Mouse (Mus musculus) layer of hippocampus, adult 11-12 months (tissue): ENCODE measurements around the gene Btbd11.
A peak's percentile ranks its signal among the peaks of the same experiment; 100 is the strongest.

Source experiments
- DNase-seq: peaks from one replicate; pipeline ENCODE4 v3.0.0; 2022; ENCODE audit warnings: low spot score

Btbd11 gene

DNA sequence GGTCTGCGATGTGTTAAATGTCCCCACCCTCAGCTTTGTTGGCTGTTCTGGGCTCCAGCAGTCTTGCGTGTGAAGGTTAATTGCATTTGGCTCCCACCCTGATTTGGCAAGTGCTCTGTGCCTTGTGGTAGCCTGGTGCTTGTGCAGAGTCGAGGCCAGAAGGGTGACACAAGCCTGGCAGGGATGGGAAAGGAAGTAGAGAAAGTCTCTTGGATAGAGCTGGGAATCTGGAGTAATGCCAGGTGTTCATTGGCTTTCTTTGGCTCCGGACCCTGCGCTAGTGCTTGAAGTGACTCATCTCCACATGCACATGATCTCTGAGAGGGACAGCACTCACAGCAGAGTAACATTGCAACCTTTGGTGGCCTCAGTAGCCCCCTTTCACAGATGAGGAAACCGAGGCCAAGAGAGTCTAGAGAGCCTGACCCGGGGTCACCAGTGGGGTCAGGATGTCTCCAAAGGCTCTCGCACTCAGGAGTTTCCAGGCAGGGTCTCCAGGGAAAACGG lies 211.5 kb downstream of the Btbd11 start:
- peak; percentile 32 for DNase-seq

DNA sequence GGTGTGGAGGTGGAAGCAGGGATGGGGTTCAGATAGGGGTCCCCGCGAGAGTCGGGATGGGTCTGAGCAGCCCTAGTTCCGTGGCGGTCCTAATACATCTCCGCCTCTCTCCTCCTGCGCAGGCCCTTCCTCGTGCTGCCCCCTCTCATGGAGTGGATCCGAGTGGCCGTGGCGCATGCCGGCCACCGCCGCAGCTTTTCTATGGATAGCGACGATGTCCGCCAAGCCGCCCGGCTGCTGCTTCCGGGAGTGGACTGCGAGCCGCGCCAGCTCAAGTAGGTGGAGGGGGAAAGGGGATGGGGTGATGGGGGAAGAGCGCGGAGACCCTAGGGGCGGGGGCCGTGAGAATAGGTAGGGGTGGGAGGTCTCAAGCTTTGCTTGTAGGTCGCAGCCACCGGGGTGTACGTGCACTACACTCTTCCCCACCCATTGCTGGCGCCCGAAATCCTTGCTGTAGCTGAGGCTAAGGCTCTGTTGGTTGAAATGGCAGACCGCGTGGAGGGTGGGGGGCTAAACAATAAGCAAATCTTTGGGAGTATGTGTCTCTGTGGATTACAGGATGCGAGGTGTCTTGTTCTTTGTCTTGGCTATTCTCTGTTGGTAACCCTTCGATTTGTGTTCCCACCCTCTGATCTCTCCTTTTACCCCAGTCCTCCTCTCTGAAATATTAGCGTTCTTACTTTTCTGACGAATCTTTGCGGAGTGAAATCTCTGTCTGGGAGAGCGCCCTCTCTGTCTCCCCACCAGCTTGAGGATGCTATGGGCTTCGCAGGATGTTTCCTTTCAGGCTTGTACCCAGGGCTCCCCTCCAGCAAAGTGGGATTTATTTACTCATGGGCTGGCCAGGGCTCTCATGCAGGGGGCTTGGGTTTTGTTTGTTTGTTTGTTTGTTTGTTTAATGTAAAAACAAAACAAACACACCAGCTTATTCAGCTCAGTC lies 212.3 kb downstream of the Btbd11 start:
- no peak for DNase-seq

DNA sequence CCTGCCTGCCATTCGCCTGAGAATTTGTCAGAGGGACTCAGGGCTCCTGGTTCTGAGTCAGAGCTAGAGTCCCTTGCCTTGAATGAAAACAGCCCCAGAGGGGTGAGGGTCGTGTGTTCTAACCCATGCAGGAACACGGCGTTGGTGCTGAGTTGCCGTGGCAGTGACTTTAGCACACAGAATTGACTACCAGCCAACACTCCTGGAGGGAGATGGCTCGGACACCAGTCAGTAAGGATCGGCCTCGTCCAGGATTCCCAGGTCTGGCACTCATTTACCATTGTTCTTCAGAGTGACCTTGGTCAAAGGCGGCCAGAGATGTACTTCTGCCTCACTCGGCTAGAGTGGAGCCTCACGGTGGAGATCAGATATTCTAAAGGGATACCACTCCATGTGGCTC lies 215.9 kb downstream of the Btbd11 start:
- DNase-seq, result no peak

DNA sequence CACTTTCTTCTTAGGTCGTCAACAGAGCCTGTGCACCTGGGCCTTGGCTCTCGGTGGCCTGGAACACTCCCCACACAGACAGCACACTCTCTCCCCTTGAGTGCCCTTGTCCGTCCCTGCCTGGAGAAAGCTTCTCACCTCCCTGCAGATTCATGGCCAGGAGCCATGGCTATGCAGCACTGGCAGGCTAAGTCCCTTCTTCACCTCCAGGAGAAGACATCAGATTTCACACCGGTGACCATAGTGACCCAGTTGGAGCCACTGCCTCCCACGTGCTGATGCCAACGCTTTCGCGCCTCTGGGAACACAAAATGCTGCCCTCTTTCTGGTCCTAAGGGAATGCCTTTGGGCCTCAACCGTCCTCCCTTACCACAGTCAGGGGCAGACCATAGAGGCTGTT lies 217.9 kb downstream of the Btbd11 start:
- no peak for DNase-seq

DNA sequence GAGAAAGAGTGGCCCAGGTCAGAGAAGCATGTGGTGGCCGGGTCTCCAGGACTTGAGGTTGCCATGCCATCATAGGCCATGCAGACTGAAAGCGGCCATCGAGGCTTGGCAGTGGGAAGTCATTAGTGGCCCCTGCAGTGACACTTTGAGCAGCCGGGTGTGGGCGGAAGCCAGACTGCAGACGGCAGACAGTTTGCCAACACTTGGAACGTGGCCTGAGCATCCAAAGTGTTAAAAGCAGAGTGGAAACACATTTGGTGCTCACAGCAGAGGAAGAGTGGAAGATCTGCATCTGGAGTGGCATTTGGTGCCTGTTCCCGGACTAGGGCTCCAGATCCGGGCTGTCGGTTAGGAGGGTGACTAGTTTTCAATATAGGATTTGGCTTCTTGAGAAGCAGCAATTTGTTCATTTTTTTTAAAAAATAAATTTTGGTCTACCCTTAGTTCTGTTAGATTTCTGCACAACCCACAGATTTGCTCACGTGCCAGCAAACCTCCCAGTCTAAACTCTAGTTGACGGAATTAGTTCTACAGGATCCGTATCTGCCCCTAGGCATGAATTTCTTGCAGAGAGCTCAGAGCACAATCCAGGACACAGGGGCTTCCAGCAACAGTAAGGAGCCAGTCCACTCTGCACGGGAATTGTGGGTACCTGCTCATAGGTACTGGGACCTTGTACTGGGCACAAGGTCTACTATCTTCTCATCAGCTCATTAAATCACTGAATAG lies 222.1 kb downstream of the Btbd11 start:
- DNase-seq, result peak; percentile 85

DNA sequence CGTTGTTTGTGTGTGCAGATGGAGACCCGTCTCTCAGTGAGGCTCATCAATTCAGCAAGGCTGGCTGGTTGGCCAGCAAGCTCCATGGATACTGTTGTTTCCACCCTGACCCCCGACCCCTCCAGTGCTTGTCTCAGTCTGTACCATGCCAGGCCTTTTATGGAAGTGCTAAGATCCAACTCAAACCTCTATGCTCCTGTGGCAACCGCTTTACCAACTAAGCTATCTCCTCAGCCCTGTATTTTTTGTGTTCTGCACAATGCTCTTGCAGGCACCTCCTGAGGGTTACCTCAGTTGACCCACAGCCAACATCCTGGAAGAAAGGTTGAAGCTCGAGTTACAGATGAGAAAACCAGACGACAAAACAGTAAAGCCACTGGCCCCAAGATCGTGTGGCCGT lies 230.5 kb downstream of the Btbd11 start:
- DNase-seq, result no peak

DNA sequence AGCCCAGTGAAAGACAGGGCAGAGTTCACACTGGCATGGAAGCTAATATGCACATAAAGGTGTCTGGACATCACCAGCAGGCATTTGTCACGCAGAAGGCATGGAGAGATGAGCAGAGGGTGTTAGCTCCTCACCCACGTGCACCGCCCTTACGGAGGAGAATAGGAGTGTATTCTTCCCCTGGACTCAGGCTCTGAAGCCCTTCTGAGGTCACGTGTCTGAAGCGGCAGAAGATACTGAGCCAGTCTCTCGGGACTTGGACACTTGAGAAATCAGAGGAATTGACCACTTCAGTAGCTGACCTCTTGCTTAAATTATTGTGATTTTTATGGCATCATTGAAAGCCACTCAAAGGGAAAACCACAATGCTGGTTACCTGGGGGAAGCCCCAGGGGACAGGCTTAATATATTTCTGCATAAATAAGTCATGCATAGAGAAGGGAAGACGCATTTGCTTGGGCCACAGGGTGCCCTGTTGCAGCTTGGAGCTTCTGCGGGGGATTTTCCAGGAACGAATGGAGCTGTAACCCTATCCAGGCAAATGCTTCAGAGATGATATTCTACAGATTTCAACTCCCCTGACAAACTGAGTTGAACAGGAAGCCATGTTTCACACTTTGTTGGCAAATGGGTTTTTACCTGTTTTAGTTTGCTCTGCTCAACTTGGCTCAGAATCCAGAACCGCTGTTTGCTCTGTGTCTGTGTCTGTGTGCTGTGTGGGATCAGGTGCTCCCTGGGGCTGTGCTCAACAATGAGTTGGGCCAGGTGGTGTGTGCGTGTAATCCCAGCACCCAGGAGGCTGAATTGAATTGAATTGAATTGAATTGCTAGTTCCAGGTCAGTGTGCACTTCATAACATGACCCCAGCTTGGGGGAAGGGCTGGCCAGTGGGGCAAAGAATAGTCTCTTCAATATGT lies 231.1 kb downstream of the Btbd11 start:
- no peak for DNase-seq

DNA sequence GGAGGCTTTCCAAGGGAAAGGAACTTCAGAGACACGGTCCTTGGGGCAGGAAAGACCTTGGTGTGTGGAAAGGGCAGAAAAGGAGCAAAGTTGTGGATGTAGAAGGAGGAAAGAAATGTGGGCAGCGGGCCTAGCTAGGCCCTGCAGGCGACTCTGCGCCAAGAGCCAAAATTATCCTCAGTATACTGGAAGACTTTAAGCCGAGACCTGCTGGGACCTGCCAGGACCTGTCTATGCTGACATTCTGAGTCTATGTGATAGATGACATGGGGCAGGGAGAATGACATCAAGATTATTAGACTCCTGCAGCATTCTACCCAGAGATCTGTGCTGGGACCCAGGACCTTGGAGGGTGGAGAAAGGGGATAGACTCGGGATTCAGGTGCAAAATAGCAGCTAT lies 234.5 kb downstream of the Btbd11 start:
- DNase-seq, result no peak

DNA sequence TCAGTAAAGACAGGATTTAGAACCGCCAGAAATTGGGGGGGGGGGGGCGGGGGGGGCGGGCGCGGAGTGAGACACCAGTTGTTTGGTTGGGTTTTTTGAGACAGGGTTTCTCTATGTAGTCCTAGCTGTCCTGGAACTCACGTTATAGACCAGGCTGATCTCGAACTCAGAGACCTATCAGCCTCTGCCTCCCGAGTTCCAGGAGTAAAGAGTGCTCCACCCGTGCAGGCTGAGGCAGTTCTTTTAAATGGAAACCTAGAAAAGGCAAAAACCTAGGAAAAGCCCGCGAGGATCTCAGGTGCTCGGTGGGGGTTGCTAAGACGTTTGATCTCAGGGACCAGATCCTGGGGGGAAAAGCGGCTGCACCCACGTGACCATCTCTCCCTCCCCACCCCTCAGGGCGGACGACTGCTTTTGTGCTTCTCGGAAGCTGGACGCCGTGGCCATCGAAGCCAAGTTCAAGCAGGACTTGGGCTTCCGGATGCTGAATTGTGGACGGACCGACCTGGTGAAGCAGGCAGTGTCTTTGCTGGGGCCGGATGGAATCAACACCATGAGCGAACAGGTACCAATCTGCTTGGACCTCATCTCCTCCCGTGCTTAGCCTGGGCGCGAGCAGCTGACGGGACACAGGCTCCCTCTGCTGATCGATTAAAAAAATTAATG lies 238.0 kb downstream of the Btbd11 start:
- peak; percentile 38 for DNase-seq

DNA sequence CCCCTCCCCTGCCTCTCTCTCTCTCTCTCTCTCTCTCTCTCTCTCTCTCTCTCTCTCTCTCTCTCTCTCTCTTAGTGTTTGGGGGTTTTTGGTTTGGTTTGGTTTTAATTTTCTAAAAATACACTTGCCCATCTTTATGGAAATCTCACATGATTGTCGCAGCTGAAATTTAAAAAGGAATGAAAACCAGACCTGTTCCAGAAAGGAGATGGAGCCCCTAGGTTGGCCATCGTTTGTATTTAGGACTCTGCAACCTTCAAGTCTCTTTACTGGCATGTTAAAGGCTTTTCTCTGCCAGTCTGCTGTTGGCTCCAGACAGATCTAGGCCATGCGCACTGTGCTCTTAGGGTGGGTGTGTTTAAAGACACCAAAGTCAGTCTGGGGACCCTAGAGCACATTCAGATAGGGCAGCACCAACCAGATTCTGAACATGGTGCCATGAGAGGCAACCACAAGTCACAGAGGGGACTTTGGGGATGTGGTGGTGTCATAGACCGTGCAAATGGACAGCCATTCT lies 238.6 kb downstream of the Btbd11 start:
- no peak for DNase-seq

DNA sequence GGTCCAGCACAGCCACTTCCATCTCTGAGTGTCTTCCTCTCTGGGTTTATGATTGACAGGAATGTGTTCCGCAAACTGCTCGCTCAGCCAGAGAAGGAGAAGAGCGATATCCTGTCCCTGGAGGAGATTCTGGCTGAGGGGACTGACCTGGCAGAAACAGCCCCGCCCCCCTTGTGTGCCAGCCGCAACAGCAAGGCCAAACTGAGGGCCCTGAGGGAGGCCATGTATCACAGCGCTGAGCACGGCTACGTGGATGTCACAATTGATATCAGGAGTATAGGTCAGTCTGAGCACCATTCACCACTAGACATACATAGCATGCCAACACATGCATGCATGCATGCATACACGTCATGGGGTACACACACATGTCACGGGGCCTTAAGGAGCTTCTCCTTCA lies 245.4 kb downstream of the Btbd11 start:
- DNase-seq, result no peak

DNA sequence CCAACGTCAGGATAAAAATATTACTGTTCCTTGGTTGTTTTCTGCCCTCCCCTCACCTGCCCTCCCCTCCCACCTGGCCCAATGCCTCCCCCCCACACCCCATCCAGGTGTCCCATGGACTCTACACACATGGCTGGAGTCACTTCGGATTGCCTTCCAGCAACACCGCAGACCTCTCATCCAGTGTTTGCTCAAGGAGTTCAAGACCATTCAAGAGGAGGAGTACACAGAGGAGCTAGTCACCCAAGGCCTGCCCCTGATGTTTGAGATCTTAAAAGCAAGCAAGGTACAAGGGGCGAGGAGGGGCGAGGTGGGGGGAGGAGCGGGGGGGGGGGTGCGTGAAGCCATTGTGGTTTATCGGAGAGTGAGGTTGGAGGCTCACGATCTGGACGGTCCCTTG lies 247.0 kb downstream of the Btbd11 start:
- DNase-seq, result no peak

DNA sequence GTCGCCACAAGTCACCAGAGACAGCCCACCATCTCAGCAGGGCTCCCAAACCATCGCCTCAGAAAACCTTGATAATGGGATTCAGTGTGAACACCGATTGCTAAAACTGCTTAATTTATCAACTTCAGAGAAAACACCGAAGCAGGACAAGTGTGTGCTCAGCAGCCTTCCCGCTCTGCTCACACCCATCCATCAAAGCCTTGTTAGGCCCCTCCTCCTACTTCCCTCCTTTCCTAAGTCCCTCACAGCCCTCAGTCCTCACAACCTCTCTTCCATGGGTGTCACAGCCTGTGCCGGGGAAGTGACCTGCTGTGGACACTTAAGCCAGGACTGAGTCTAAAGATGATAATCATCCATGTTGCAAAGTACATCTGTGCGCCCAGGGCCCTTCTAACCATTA lies 251.0 kb downstream of the Btbd11 start:
- no peak for DNase-seq

DNA sequence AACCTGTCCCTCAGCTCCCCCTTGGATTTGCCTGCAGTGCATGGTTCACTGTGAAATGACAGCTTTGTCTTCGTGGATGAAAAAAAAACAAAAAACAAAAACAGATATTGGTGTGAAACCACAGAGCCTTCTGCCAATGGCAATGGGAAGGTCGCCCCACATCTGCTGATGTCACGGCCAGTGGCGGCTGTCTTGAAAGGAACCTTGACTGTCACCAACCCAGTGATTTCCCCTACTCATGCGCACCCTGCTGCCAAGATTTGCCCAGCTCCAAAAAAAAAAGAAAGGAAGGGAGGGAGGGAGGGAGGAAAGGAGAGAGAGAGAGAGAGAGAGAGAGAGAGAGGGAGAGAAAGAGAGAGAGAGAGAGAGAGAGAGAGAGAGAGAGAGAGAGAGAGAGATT lies 251.5 kb downstream of the Btbd11 start:
- no peak for DNase-seq

DNA sequence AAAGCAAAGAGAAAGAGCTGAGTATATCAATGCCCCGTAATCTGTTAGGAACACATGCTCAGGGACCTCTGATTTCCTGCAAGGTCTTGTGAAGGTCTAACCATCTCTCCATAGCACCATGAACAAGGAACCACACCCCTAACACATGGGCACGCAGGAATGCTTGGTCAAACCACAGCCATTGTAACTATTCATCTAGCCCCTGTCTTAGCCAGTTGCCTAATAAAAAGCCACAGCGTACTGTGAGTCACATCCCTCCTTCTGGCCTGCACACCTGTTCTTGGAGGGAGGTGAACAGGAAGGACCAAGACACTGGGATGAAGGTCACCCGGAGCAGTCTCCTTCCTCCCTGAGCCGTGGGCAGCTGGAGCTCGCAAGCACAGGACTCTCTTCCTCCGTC lies 253.0 kb downstream of the Btbd11 start:
- DNase-seq, result no peak

DNA sequence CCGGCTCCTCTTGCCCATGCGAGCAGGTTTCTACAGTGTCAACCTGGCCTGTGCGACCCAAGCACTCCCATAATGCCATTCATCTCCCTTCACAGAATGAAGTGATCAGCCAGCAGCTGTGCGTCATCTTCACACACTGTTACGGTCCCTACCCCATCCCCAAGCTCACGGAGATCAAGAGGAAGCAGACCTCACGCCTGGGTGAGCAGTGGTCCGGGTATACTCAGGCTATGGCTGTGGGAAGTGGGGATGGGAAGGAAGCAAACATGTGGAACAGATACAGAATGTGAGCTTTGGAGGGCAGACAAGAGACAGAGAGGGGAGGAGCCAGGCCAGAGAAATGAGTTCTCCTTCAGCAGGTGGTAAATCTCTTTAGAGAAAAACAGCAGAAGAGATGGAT lies 253.8 kb downstream of the Btbd11 start:
- DNase-seq, result no peak

DNA sequence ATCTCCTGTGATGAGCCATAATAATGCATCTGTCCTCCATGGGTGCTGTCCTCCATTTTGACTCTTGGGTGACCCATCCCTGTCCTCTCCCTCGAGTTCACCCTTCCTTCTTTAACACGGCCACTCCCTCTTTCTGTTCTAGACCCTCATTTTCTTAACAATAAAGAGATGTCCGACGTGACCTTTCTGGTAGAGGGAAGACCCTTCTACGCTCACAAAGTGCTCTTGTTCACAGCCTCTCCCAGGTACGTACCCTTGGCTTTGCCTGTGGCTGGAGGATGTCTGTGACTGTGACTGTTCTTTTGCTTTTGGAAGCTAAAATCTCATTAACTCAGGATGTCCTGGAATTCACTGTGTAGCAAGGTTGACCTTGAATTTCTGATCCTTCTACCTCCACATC lies 258.7 kb downstream of the Btbd11 start:
- no peak for DNase-seq

DNA sequence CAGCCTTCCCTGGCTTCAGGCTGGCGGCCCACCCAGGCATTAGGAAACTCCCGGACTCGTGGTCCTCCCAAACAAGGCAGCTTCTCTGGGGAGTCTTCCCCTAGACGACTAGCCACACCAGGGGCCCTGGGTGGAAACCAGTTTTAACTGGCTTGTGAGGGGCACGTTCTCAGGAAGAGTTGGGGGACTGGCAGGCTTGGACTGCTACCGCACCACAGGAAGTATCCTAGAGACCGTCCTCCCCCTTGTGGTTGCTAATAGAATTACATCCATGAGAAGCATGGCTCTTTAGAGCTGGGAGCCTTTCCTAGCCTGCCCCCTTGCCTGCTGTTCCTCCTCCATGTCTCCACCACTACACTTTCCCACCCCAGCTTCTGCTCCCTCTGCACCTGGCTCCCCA lies 265.1 kb downstream of the Btbd11 start:
- DNase-seq, result peak; percentile 58

DNA sequence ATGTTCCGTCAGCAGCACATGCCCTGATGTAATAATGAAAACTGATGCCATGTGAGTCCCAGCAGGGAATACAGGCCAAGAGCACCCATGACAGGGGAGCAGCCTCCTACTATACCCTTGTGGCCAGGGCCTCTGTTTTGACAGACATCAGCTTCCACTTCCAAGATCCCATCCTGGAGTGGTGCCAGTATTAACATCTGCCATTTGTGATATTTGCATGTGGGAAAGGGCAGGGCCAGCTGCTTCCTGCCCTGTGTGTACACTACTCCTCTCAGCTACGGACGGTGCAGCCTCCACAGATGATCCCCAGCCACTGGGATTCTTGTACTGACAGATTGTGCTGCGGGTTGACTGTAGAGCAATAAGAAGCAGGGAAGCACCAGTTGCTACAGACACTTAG lies 269.3 kb downstream of the Btbd11 start:
- DNase-seq, result no peak

DNA sequence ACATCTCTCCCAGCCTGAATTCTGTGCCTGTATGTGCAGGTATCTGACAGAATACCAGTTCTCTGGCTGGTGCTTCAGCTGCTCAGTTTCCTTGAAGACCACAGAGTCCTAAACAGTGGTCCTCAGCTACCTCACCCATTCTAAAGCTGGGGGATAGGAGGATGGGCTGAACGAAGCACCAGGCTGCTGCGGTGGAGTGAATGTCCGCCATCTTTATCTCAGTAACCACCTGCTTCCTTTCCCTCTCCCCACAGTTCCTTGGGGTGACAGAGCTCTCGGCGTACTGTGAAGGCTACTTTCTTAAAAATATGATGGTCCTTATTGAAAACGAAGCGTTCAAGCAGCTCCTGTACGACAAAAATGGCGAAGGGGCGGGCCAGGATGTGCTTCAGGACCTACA lies 271.3 kb downstream of the Btbd11 start:
- DNase-seq, result no peak

DNA sequence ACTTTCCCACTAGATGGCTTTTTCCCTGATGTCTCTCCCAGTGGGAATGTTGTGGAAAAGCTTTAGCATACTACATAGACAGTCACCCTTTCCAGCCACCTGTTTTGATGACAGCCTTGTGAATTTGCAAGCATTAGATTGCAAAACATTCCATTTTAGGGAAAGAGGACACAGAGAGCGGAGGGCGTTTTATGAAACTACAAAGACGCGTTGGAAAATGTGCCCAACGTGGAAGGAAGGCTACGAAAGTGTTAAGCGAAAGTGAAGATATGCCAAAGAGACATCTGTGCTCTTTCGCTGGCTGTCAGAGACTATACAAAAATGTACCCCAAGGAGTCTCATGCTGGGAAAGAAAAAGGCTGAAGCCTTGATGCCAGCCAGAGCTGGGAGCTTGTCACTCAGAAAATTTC lies 286.9 kb downstream of the Btbd11 start:
- DNase-seq, result no peak
